Mouse (Mus musculus) lung, postnatal 0 days (tissue): ENCODE measurements around the gene Cds2. TPM values are rescaled to one million over a fixed set of nuclear protein-coding genes. Genes with fewer than 3 reads are reported as not detected.

ENCODE experiments used
- ATAC-seq: fragments of 200-750 bp; cut with Nextera tagmentation; 2 replicates; pipeline ENCODE4 v1.8.0; 2017; ENCODE audit warnings: moderate library complexity
- DNase-seq: peaks from one replicate; pipeline ENCODE4 v3.0.0-alpha.2; 2016; ENCODE audit warnings: low spot score
- H3K27ac ChIP-seq: fragments of 300-500 bp; sonication (generic); 2 replicates; pipeline ENCODE4 v1.5.1; 2014; ENCODE audit warnings: antibody characterized with exemption, mild to moderate bottlenecking, low read length, mixed read lengths
- H3K27me3 ChIP-seq: fragments of 300-500 bp; sonication (generic); replicated peaks from 2 replicates; pipeline ENCODE4 v1.6.1; 2014; ENCODE audit warnings: low read length, mixed read lengths; ENCODE audit not compliant: insufficient read depth
- H3K36me3 ChIP-seq: fragments of 300-500 bp; sonication (generic); 2 replicates; pipeline ENCODE4 v1.6.1; 2014; ENCODE audit warnings: low read length, mixed read lengths; ENCODE audit not compliant: insufficient read depth
- H3K4me1 ChIP-seq: fragments of 300-500 bp; sonication (generic); 2 replicates; pipeline ENCODE4 v1.6.1; 2014; ENCODE audit warnings: antibody characterized with exemption, low read depth, low read length, mixed read lengths; ENCODE audit not compliant: insufficient read depth
- H3K4me2 ChIP-seq: fragments of 300-500 bp; sonication (generic); replicated peaks from 2 replicates; pipeline ENCODE4 v1.6.1; 2014; ENCODE audit warnings: low read depth, mild to moderate bottlenecking, low read length, moderate library complexity, mixed read lengths
- H3K4me3 ChIP-seq: fragments of 300-500 bp; sonication (generic); 2 replicates; pipeline ENCODE4 v1.5.1; 2014; ENCODE audit warnings: low read depth, low read length
- H3K9ac ChIP-seq: fragments of 300-500 bp; sonication (generic); replicated peaks from 2 replicates; pipeline ENCODE4 v1.6.1; 2014; ENCODE audit warnings: low read depth, mild to moderate bottlenecking
- H3K9me3 ChIP-seq: fragments of 300-500 bp; sonication (generic); 2 replicates; pipeline ENCODE4 v1.6.1; 2016; ENCODE audit warnings: low read length, mixed read lengths
- CTCF ChIP-seq: IDR thresholded peaks from 2 replicates; pipeline ENCODE4 v1.5.1; 2016; ENCODE audit warnings: antibody characterized with exemption, mild to moderate bottlenecking
- EP300 ChIP-seq: IDR thresholded peaks from 2 replicates; pipeline ENCODE4 v1.6.1; 2016; ENCODE audit warnings: antibody characterized with exemption, mild to moderate bottlenecking, control low read depth
- WGBS: fragments of 180-500 bp; shearing (Covaris S2); extraction: QIAGEN DNeasy Blood & Tissue Kit; methylation state at CpG from one replicate; pipeline ENCODE4 v1.1.7; 2014; 5-methylcytosine and 5-hydroxymethylcytosine counted together
- polyA plus RNA-seq: library from polyadenylated mRNA; unstranded; fragments of >200 nt; fragmentation: Nextera tagmentation; extraction: Ambion mirVana; gene quantifications from 2 replicates; pipeline ENCODE4 v1.2.1, GENCODE M21; 2015

The Cds2 gene
- polyA plus RNA-seq, 1 experiment from 2014 or later = 32.3 TPM

DNA sequence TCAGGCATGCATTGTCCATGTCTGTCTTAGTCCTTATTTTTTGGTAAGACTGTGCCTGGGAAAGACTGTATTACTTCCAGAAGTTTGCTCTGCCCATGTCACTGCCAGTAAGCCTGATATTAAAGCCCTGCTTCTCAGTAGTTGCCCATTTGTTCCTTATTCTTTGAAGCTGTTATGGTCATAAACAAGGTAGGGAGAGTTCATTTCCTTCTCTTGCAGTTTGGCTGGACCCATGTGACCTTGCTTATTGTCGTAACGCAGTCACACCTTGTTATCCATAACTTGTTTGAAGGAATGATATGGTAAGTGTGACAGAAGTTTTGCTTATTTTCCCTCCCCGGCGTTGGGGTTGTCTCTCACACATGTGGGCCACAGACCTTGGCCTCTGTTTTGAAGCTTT is 35.3 kb downstream of the Cds2 start:
- Histone ChIP-seq H3K4me3 (no peak overlapping the region), H3K27ac (no peak overlapping the region), H3K4me2 (no peak overlapping the region), H3K9me3 (no peaks in the 10 kb centered on the region), H3K9ac (no peak overlapping the region), H3K36me3 (peaks cover 37% of the 10 kb centered on the region), H3K27me3 (no peaks in the 10 kb centered on the region), H3K4me1 (no peaks in the 10 kb centered on the region)
- 89% methylated on average over 4 of the region's 4 CpGs for WGBS
- no peak for DNase-seq
- TF ChIP-seq EP300 (no peak), CTCF (no peak)
- no peak for ATAC-seq

- peaks cover 39% of the 10 kb centered on the region for H3K36me3 ChIP-seq
- no peak for DNase-seq
- no peak for TF ChIP-seq EP300
- no peak for TF ChIP-seq CTCF
- no peaks in the 10 kb centered on the region for H3K27me3 ChIP-seq
- no peak overlapping the region for H3K9ac ChIP-seq
- H3K4me2 ChIP-seq = no peak overlapping the region
- no peaks in the 10 kb centered on the region for H3K4me1 ChIP-seq
- no peak overlapping the region for H3K27ac ChIP-seq
- WGBS = 93% methylated on average over 4 of the region's 4 CpGs
- no peak for ATAC-seq
- no peak overlapping the region for H3K4me3 ChIP-seq
- H3K9me3 ChIP-seq = no peaks in the 10 kb centered on the region
These were observed 38.5 kb downstream of the Cds2 start for GRCm38 (mm10) chr2:132301436-132301835.

DNA sequence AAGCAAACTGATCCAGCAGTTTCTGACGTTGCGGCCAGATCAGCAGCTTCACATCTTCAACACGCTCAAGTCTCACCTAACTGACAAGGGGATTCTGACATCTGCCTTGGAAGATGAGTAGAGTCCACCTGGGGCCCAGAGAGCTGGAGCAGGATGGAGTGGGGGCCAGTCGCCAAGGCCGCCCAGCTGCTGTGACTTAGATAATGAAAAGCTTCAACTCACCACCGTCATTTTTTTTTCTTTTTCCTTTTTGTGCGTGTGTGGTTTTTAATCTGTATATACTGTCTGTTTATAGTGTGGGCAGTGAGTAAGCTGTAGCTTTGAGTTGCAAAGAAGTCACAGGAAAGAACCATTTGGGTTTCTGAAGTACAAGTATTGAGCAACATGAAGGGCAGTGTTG is 42.2 kb downstream of the Cds2 start:
- H3K9ac ChIP-seq = no peak overlapping the region
- no peak overlapping the region for H3K4me3 ChIP-seq
- H3K4me2 ChIP-seq = no peak overlapping the region
- H3K36me3 ChIP-seq = peaks cover 27% of the 10 kb centered on the region; the same call in 1 of the 2 replicates
- no peak overlapping the region for H3K27ac ChIP-seq
- no peaks in the 10 kb centered on the region for H3K9me3 ChIP-seq
- H3K4me1 ChIP-seq = no peaks in the 10 kb centered on the region
- DNase-seq (no peak), ATAC-seq (no peak)
- no peaks in the 10 kb centered on the region for H3K27me3 ChIP-seq
- 76% methylated on average over 7 of the region's 7 CpGs for WGBS
- no peak for TF ChIP-seq CTCF
- no peak for TF ChIP-seq EP300

DNA sequence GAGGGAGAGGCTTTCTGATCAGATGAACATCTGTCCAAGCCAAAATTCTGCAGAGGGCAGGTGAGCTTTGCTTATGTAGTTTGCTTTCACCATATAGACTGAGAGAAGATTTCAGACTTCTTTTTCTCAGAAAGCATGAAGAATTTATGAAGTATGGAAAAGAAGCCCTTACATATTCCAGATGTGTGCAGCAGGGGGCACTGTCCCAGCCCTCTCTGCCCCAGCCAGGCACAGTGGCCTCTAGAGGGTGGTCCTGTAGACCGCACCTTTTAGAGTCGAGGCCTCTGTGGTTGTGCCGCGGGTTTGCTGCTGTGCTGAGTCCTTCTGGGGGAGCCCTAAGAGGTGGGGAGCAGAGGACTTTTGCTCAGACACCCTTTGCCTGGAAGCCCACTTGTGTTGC is 43.0 kb downstream of the Cds2 start:
- TF ChIP-seq EP300 (no peak), CTCF (peak; percentile 76)
- WGBS = 59% methylated on average over 4 of the region's 4 CpGs
- H3K4me2 ChIP-seq = no peak overlapping the region
- no peak overlapping the region for H3K27ac ChIP-seq
- no peak overlapping the region for H3K9ac ChIP-seq
- ATAC-seq (0 out of 2 replicates have a peak, but pooled peaks have one; percentile 43), DNase-seq (no peak)
- H3K4me3 ChIP-seq = no peak overlapping the region
- peaks cover 27% of the 10 kb centered on the region; the same call in 1 of the 2 replicates for H3K36me3 ChIP-seq
- H3K27me3 ChIP-seq = no peaks in the 10 kb centered on the region
- no peaks in the 10 kb centered on the region for H3K9me3 ChIP-seq
- no peaks in the 10 kb centered on the region for H3K4me1 ChIP-seq

DNA sequence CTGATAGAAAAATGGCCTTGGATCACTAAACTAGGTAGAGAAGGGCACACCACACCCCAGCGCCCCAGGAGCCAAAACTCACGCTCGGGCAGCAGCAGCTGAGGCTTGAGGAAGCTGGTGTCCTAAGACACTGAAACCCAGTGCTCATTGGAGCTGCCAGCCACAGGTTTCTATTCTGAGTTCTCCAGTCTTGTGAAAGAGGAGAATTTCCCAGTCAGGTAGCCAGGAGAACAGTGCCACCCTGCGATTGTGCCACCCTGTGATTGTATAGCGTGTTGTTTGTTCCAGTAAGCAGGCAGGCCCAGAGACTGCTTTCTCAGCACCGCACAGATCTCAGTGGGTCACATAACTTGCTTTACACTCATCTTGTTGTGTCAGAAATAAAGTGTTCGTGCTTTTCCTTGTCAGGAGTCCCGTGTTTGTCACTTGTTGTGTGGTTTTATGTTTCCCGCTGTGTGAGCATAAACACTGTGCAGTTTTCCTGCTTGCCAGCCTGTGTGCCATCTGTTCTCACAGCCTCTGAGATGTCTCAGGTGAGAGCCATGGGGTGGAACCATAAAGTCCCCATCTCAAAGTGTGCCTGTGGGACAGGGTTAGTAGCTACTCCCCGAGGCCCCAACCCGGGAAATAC is 44.4 kb downstream of the Cds2 start:
- H3K4me1 ChIP-seq = no peaks in the 10 kb centered on the region
- 94% methylated on average over 11 of the region's 11 CpGs for WGBS
- TF ChIP-seq CTCF (no peak), EP300 (no peak)
- H3K9me3 ChIP-seq = no peaks in the 10 kb centered on the region
- no peak overlapping the region for H3K27ac ChIP-seq
- H3K4me2 ChIP-seq = no peak overlapping the region
- H3K9ac ChIP-seq = no peak overlapping the region
- H3K4me3 ChIP-seq = no peak overlapping the region
- DNase-seq (no peak), ATAC-seq (no peak)
- H3K36me3 ChIP-seq = peaks cover 25% of the 10 kb centered on the region; the same call in 1 of the 2 replicates
- H3K27me3 ChIP-seq = no peaks in the 10 kb centered on the region

DNA sequence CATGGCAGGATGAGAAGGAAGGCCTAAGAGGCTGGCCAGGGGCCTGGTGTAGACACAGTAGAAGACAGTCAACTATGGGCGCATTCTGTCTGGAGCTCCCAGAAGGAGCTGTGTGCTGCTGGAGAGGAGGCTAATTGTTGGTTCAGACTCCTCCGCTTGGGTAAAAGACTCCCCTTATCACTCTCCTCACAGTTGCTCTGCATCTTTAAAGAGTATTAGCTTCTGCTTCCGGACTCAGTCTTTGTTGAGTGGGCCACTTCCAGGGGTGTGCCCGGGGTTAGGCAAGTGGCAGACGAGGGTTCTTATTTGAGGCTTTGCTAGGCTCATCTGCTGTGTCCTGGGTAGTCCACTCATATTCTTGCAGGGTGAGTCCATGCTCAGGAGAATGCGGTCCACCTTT is 45.9 kb downstream of the Cds2 start:
- Histone ChIP-seq H3K27me3 (no peaks in the 10 kb centered on the region), H3K4me3 (no peak overlapping the region), H3K36me3 (peaks cover 20% of the 10 kb centered on the region; the same call in 1 of the 2 replicates), H3K9ac (no peak overlapping the region), H3K4me2 (no peak overlapping the region), H3K4me1 (no peaks in the 10 kb centered on the region), H3K9me3 (no peaks in the 10 kb centered on the region), H3K27ac (no peak overlapping the region)
- WGBS = 90% methylated on average over 6 of the region's 6 CpGs
- no peak for ATAC-seq
- DNase-seq = no peak
- no peak for TF ChIP-seq EP300
- no peak for TF ChIP-seq CTCF

- H3K27me3 ChIP-seq = no peaks in the 10 kb centered on the region
- H3K4me2 ChIP-seq = no peak overlapping the region
- no peak for ATAC-seq
- no peak for DNase-seq
- no peak overlapping the region for H3K9ac ChIP-seq
- no peaks in the 10 kb centered on the region for H3K4me1 ChIP-seq
- H3K36me3 ChIP-seq = peaks cover 14% of the 10 kb centered on the region; the same call in 1 of the 2 replicates
- WGBS = 96% methylated on average over 6 of the region's 6 CpGs
- H3K9me3 ChIP-seq = no peaks in the 10 kb centered on the region
- no peak overlapping the region for H3K4me3 ChIP-seq
- H3K27ac ChIP-seq = no peak overlapping the region
- no peak for TF ChIP-seq EP300
- TF ChIP-seq CTCF = no peak
These were observed 46.5 kb downstream of the Cds2 start for GRCm38 (mm10) chr2:132309398-132309930.
